Mouse (Mus musculus): Measurements from ENCODE around the gene Cutal.

- TF ChIP-seq ELF1 (IDR thresholded peaks at IDR 0.05; ENCODE audit: low read depth, low read length), result no peak
- TF ChIP-seq ETS1 (conservative IDR thresholded peaks at IDR 0.05; ENCODE audit: low read depth, low read length), result no peak
- no peak for TF ChIP-seq CTCF (conservative IDR thresholded peaks at IDR 0.05 in 1 of 2, IDR thresholded peaks at IDR 0.05 in 1 of 2; ENCODE audit: low read depth in 2 of 2, low read length in 2 of 2)
- TF ChIP-seq POLR2A (IDR thresholded peaks at IDR 0.05; ENCODE audit: low read depth, low read length), result no peak
- TF ChIP-seq CHD2 (IDR thresholded peaks at IDR 0.05; ENCODE audit: low read length), result no peak
- TF ChIP-seq ZMIZ1 (IDR thresholded peaks at IDR 0.05; ENCODE audit: low read depth, low read length), result no peak
- TF ChIP-seq RAD21 (IDR thresholded peaks at IDR 0.05; ENCODE audit: low read depth, low read length), result no peak
- TF ChIP-seq SIN3A (IDR thresholded peaks at IDR 0.05; ENCODE audit: low read length), result no peak
- TF ChIP-seq PAX5 (IDR thresholded peaks at IDR 0.05; ENCODE audit: low read length), result no peak
Measured at GRCm38 (mm10) chr2:34874816-34875345, 685 bp downstream of the Cutal start, which contains the start of gene Psmd5.
